Mouse (Mus musculus) heart, embryonic 13.5 days (tissue): Measurements from ENCODE around the gene Tpmt. TPM values are rescaled to one million over a fixed set of nuclear protein-coding genes. Genes with fewer than 3 reads are reported as not detected.

Experiments used
- ATAC-seq: fragments of 200-750 bp; cut with Nextera tagmentation; 2 replicates; pipeline ENCODE4 v1.8.0; 2017; ENCODE audit warnings: moderate TSS enrichment; ENCODE audit not compliant: insufficient number of reproducible peaks, low FRiP score, low TSS enrichment; ENCODE audit errors: extremely low read depth
- H3K27ac ChIP-seq: fragments of 300-500 bp; sonication (generic); replicated peaks from 2 replicates; pipeline ENCODE4 v1.5.1; 2015; ENCODE audit warnings: moderate library complexity, mild to moderate bottlenecking, inconsistent platforms
- H3K27me3 ChIP-seq: fragments of 300-500 bp; sonication (generic); replicated peaks from 2 replicates; pipeline ENCODE4 v1.6.1; 2015; ENCODE audit warnings: mild to moderate bottlenecking, inconsistent platforms
- H3K36me3 ChIP-seq: fragments of 300-500 bp; sonication (generic); 2 replicates; pipeline ENCODE4 v1.6.1; 2015; ENCODE audit warnings: mild to moderate bottlenecking, inconsistent platforms
- H3K4me1 ChIP-seq: fragments of 300-500 bp; sonication (generic); 2 replicates; pipeline ENCODE4 v1.6.1; 2015; ENCODE audit warnings: inconsistent platforms
- H3K4me2 ChIP-seq: fragments of 300-500 bp; sonication (generic); 2 replicates; pipeline ENCODE4 v1.6.1; 2015; ENCODE audit warnings: inconsistent platforms, mild to moderate bottlenecking, moderate library complexity
- H3K4me3 ChIP-seq: fragments of 300-500 bp; sonication (generic); 2 replicates; pipeline ENCODE4 v1.5.1; 2015; ENCODE audit warnings: moderate library complexity, mild to moderate bottlenecking, inconsistent platforms
- H3K9ac ChIP-seq: fragments of 300-500 bp; sonication (generic); 2 replicates; pipeline ENCODE4 v1.6.1; 2015; ENCODE audit warnings: inconsistent platforms, mild to moderate bottlenecking, moderate library complexity
- H3K9me3 ChIP-seq: fragments of 300-500 bp; sonication (generic); 2 replicates; pipeline ENCODE4 v1.6.1; 2016; ENCODE audit warnings: inconsistent platforms
- WGBS: fragments of 180-500 bp; shearing (Covaris S2); methylation state at CpG from one replicate; pipeline ENCODE4 v1.1.7; 2015; ENCODE audit warnings: mixed read lengths; 5-methylcytosine and 5-hydroxymethylcytosine counted together
- polyA plus RNA-seq: library from polyadenylated mRNA; unstranded; fragments of >200 nt; fragmentation: Nextera tagmentation; extraction: Ambion mirVana; gene quantifications from 2 replicates; pipeline ENCODE4 v1.2.1, GENCODE M21; 2015

Gene Tpmt
- 11.9 and 13.1 TPM in 2 replicates for polyA plus RNA-seq

- Histone ChIP-seq H3K27me3 (no peaks in the 10 kb centered on the region), H3K9me3 (no peaks in the 10 kb centered on the region), H3K4me1 (peaks cover 16% of the 10 kb centered on the region), H3K36me3 (peaks cover 10% of the 10 kb centered on the region), H3K4me3 (peak within 1 kb of the TSS; percentile 86), H3K9ac (peak within 1 kb of the TSS; percentile 88), H3K4me2 (peak within 1 kb of the TSS; percentile 100), H3K27ac (0 out of 2 replicates have a peak within 1 kb of the TSS, but pooled peaks have one; percentile 46)
- ATAC-seq, result no peak
- WGBS, result 15% methylated on average over 10 of the region's 10 CpGs
Observed at GRCm38 (mm10) chr13:47044617-47044947, at the start of gene Tpmt. Gene Tpmt (minus strand): TSS chr13:47044737.

- ATAC-seq, result no peak
- H3K36me3 ChIP-seq, result peaks cover 89% of the 10 kb centered on the region
Observed at GRCm38 (mm10) chr13:47093791-47094190, 49.3 kb upstream of the Tpmt start.

GRCm38 (mm10) chr13:47089271-47089670 is 44.7 kb upstream of the Tpmt start:
- H3K9ac ChIP-seq, result no peak overlapping the region

More at GRCm38 (mm10) chr13:47093791-47094190, 49.3 kb upstream of the Tpmt start:
- Histone ChIP-seq H3K4me3 (no peak overlapping the region), H3K4me2 (no peak overlapping the region), H3K27ac (no peak overlapping the region), H3K9ac (no peak overlapping the region), H3K4me1 (peaks cover 14% of the 10 kb centered on the region), H3K9me3 (no peaks in the 10 kb centered on the region), H3K27me3 (no peaks in the 10 kb centered on the region)
- 92% methylated on average over 2 of the region's 2 CpGs for WGBS

GRCm38 (mm10) chr13:47088433-47088832 is 43.9 kb upstream of the Tpmt start:
- Histone ChIP-seq H3K27ac (no peak overlapping the region), H3K9ac (no peak overlapping the region), H3K4me1 (no peaks in the 10 kb centered on the region), H3K4me3 (no peak overlapping the region), H3K4me2 (no peak overlapping the region), H3K9me3 (no peaks in the 10 kb centered on the region), H3K27me3 (no peaks in the 10 kb centered on the region), H3K36me3 (peaks cover 81% of the 10 kb centered on the region)
- WGBS, result 95% methylated on average over 1 of the region's 1 CpGs
- no peak for ATAC-seq

More at GRCm38 (mm10) chr13:47089271-47089670, 44.7 kb upstream of the Tpmt start:
- Histone ChIP-seq H3K4me2 (no peak overlapping the region), H3K27ac (no peak overlapping the region), H3K4me3 (no peak overlapping the region), H3K4me1 (no peaks in the 10 kb centered on the region), H3K9me3 (no peaks in the 10 kb centered on the region), H3K27me3 (no peaks in the 10 kb centered on the region), H3K36me3 (peaks cover 83% of the 10 kb centered on the region)
- no peak for ATAC-seq
- 84% methylated on average over 2 of the region's 2 CpGs for WGBS

- Histone ChIP-seq H3K36me3 (peaks cover 69% of the 10 kb centered on the region), H3K27ac (no peak overlapping the region), H3K4me2 (no peak overlapping the region), H3K27me3 (no peaks in the 10 kb centered on the region), H3K9ac (no peak overlapping the region), H3K4me1 (no peaks in the 10 kb centered on the region), H3K4me3 (no peak overlapping the region), H3K9me3 (peaks cover 3% of the 10 kb centered on the region; the same call in 1 of the 2 replicates)
- 87% methylated on average over 4 of the region's 4 CpGs for WGBS
- ATAC-seq, result no peak
Observed at GRCm38 (mm10) chr13:47080905-47081505, 36.5 kb upstream of the Tpmt start.

- peaks cover 66% of the 10 kb centered on the region for H3K36me3 ChIP-seq
- H3K9me3 ChIP-seq, result peaks cover 3% of the 10 kb centered on the region; the same call in 1 of the 2 replicates
- no peak for ATAC-seq
- 68% methylated on average over 5 of the region's 5 CpGs for WGBS
- no peak overlapping the region for H3K4me2 ChIP-seq
- H3K4me1 ChIP-seq, result no peaks in the 10 kb centered on the region
- no peaks in the 10 kb centered on the region for H3K27me3 ChIP-seq
- H3K9ac ChIP-seq, result no peak overlapping the region
- H3K4me3 ChIP-seq, result no peak overlapping the region
- no peak overlapping the region for H3K27ac ChIP-seq
Observed at GRCm38 (mm10) chr13:47078799-47079198, 34.3 kb upstream of the Tpmt start.

GRCm38 (mm10) chr13:47077367-47077766 is 32.8 kb upstream of the Tpmt start:
- no peak for ATAC-seq
- H3K9me3 ChIP-seq, result peaks cover 3% of the 10 kb centered on the region; the same call in 1 of the 2 replicates
- H3K27me3 ChIP-seq, result no peaks in the 10 kb centered on the region
- no peak overlapping the region for H3K4me2 ChIP-seq
- peaks cover 64% of the 10 kb centered on the region for H3K36me3 ChIP-seq
- H3K9ac ChIP-seq, result no peak overlapping the region
- no peaks in the 10 kb centered on the region for H3K4me1 ChIP-seq
- no peak overlapping the region for H3K4me3 ChIP-seq
- H3K27ac ChIP-seq, result no peak overlapping the region

GRCm38 (mm10) chr13:47076156-47076555 is 31.6 kb upstream of the Tpmt start:
- WGBS, result 73% methylated on average over 5 of the region's 5 CpGs
- no peak overlapping the region for H3K4me3 ChIP-seq
- H3K4me2 ChIP-seq, result no peak overlapping the region
- no peaks in the 10 kb centered on the region for H3K4me1 ChIP-seq
- ATAC-seq, result no peak
- H3K36me3 ChIP-seq, result peaks cover 59% of the 10 kb centered on the region
- no peak overlapping the region for H3K9ac ChIP-seq
- H3K9me3 ChIP-seq, result peaks cover 3% of the 10 kb centered on the region; the same call in 1 of the 2 replicates
- H3K27me3 ChIP-seq, result no peaks in the 10 kb centered on the region
- H3K27ac ChIP-seq, result no peak overlapping the region

GRCm38 (mm10) chr13:47072484-47072883 is 27.9 kb upstream of the Tpmt start:
- Histone ChIP-seq H3K4me1 (no peaks in the 10 kb centered on the region), H3K27ac (no peak overlapping the region), H3K27me3 (no peaks in the 10 kb centered on the region), H3K4me2 (no peak overlapping the region), H3K9ac (no peak overlapping the region), H3K9me3 (no peaks in the 10 kb centered on the region), H3K4me3 (no peak overlapping the region), H3K36me3 (peaks cover 43% of the 10 kb centered on the region)
- 84% methylated on average over 5 of the region's 5 CpGs for WGBS
- ATAC-seq, result no peak

GRCm38 (mm10) chr13:47071871-47072270 is 27.3 kb upstream of the Tpmt start:
- Histone ChIP-seq H3K4me1 (no peaks in the 10 kb centered on the region), H3K36me3 (peaks cover 49% of the 10 kb centered on the region), H3K4me3 (no peak overlapping the region), H3K4me2 (no peak overlapping the region), H3K27me3 (no peaks in the 10 kb centered on the region), H3K27ac (no peak overlapping the region), H3K9me3 (no peaks in the 10 kb centered on the region), H3K9ac (no peak overlapping the region)
- ATAC-seq, result no peak
- 90% methylated on average over 13 of the region's 13 CpGs for WGBS

GRCm38 (mm10) chr13:47070329-47071080 is 26.0 kb upstream of the Tpmt start:
- WGBS, result 75% methylated on average over 15 of the region's 15 CpGs
- Histone ChIP-seq H3K36me3 (peaks cover 54% of the 10 kb centered on the region), H3K4me1 (no peaks in the 10 kb centered on the region), H3K4me3 (no peak overlapping the region), H3K4me2 (no peak overlapping the region), H3K27me3 (no peaks in the 10 kb centered on the region), H3K27ac (no peak overlapping the region), H3K9me3 (no peaks in the 10 kb centered on the region), H3K9ac (no peak overlapping the region)
- no peak for ATAC-seq
